In the genomic region with DNA sequence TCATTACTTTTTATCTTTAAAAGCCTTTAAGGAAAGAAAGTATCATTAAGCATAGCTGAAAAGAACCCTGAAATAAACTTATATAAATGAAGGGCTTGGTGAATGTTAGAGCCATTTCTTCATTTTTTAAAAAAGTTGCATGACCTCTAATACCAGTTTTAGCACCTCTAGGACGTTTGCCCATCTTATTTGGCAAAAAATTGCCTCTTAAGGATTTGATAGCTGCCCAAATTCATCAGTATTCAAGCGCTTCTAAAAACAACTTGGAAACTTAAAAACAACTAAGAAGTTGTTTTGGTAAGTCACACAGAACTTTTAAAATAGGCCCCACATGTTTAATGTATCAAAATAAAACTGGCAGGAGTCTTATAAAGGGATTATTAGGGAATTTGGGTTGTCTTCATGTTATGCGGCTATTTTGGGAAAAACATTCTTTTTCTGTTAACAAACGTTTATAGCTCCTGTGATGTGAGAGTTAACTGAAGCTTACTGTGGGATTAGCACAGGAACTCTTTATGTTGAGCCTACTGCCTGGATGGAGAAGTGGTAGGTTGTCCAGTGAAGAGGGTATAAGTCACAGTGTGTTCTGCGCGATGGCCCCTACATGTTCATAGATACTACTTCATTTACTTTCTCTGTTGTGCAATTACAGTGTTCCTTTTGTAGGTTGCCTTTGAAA, we compare ENCODE assay signal across 8 mouse cellular contexts. TPM values are rescaled to one million over a fixed set of nuclear protein-coding genes. Genes with fewer than 3 reads are reported as not detected.
DNase-seq lines count a peak whose midpoint lies in the region; ATAC-seq and TF ChIP-seq lines count a peak whose summit lies in the region.

No protein-coding gene starts in this region.

- WGBS in hindbrain, embryonic 15.5 days = 33% methylated on average over 6 of the region's 6 CpGs
- 28% methylated on average over 6 of the region's 6 CpGs for WGBS in midbrain, postnatal 0 days

- DNase-seq in layer of hippocampus, adult 2 months (ENCODE audit: low spot score in 2 of 2) = no peak
- DNase-seq in layer of hippocampus, postnatal 25 days (ENCODE audit: extremely low spot score in 1 of 2, low spot score in 1 of 2) = no peak
- no peak for DNase-seq in midbrain, postnatal 0 days (ENCODE audit: low spot score)
- no peak for DNase-seq in spleen, postnatal 4 days (ENCODE audit: low spot score in 2 of 2)
- DNase-seq in spleen, postnatal 10 days (ENCODE audit: low spot score in 2 of 2) = no peak
- no peak for DNase-seq in gastrocnemius, adult 8-10 months (ENCODE audit: low spot score in 2 of 2)

- H3K27ac ChIP-seq in layer of hippocampus, adult 2 months = peak overlapping the region; percentile 98
- H3K27ac ChIP-seq in cortical plate, adult 2 months (ENCODE audit: insufficient read depth, low read length) = no peak overlapping the region
- H3K27ac ChIP-seq in hindbrain, embryonic 15.5 days (replicated peaks) = no peak overlapping the region
- no peak overlapping the region for H3K27ac ChIP-seq in midbrain, postnatal 0 days (ENCODE audit: low read depth, low read length)

- peak overlapping the region; percentile 85 for H3K4me3 ChIP-seq in layer of hippocampus, adult 2 months
- peak overlapping the region; percentile 48 for H3K4me3 ChIP-seq in cortical plate, adult 2 months (ENCODE audit: insufficient read depth, low read length)
- peak overlapping the region; percentile 91 for H3K4me3 ChIP-seq in hindbrain, embryonic 15.5 days
- H3K4me3 ChIP-seq in midbrain, postnatal 0 days (ENCODE audit: low read depth, low read length) = peak overlapping the region; percentile 97

- no peak for TF ChIP-seq CTCF in layer of hippocampus, adult 2 months (conservative IDR thresholded peaks at IDR 0.05)
- no peak for TF ChIP-seq CTCF in cortical plate, adult 2 months (IDR thresholded peaks at IDR 0.05; ENCODE audit: extremely low read depth, insufficient read depth, low read length)
- no peak for TF ChIP-seq CTCF in midbrain, postnatal 0 days (IDR thresholded peaks at IDR 0.05)

- H3K4me1 ChIP-seq in cortical plate, adult 2 months (ENCODE audit: control insufficient read depth, insufficient read depth, low read length) = no peaks in the 10 kb centered on the region
- H3K4me1 ChIP-seq in hindbrain, embryonic 15.5 days (replicated peaks) = peaks cover 29% of the 10 kb centered on the region
- peaks cover 14% of the 10 kb centered on the region for H3K4me1 ChIP-seq in midbrain, postnatal 0 days (ENCODE audit: insufficient read depth, low read length)

- ATAC-seq in hindbrain, embryonic 15.5 days (ENCODE audit: low FRiP score, low read depth) = no peak
- no peak for ATAC-seq in midbrain, postnatal 0 days (ENCODE audit: low FRiP score)

- H3K27me3 ChIP-seq in hindbrain, embryonic 15.5 days = no peaks in the 10 kb centered on the region
- H3K27me3 ChIP-seq in midbrain, postnatal 0 days (ENCODE audit: insufficient read depth, low read length) = no peaks in the 10 kb centered on the region

- H3K9ac ChIP-seq in hindbrain, embryonic 15.5 days = peak overlapping the region; percentile 93
- H3K9ac ChIP-seq in midbrain, postnatal 0 days (replicated peaks; ENCODE audit: low read length, poor library complexity, severe bottlenecking) = 0 out of 2 replicates have a peak overlapping the region, but pooled peaks have one; percentile 19

- TF ChIP-seq POLR2A in cortical plate, adult 2 months (IDR thresholded peaks at IDR 0.05; ENCODE audit: extremely low read depth, insufficient read depth, low read length) = no peak

- H3K36me3 ChIP-seq in hindbrain, embryonic 15.5 days = no peaks in the 10 kb centered on the region
- H3K36me3 ChIP-seq in midbrain, postnatal 0 days (ENCODE audit: insufficient read depth, low read length) = no peaks in the 10 kb centered on the region

- H3K9me3 ChIP-seq in hindbrain, embryonic 15.5 days = no peaks in the 10 kb centered on the region
- H3K9me3 ChIP-seq in midbrain, postnatal 0 days (ENCODE audit: low read length) = no peaks in the 10 kb centered on the region

- H3K4me2 ChIP-seq in hindbrain, embryonic 15.5 days = peak overlapping the region; percentile 62
- H3K4me2 ChIP-seq in midbrain, postnatal 0 days (ENCODE audit: low read depth, low read length, poor library complexity, severe bottlenecking) = peak overlapping the region; percentile 56

RNA-seq across cellular contexts. Expression of gene Ppm1b, which starts 2.6 kb away (rescaled TPM):
- total RNA-seq in layer of hippocampus, adult 2 months (2021) = 100 to 1,000 TPM; 117 to 120 TPM
- total RNA-seq in layer of hippocampus, postnatal 25 days (2021) = 100 to 1,000 TPM; 126 to 129 TPM
- 91.4 and 95.5 TPM in 2 replicates for polyA plus RNA-seq in cortical plate, adult 2 months (2012; rRNA removed)
- polyA plus RNA-seq in hindbrain, embryonic 15.5 days (2015; fragmentation: Nextera tagmentation; extraction: Ambion mirVana) = 85.1 and 87.6 TPM in 2 replicates
- total RNA-seq in midbrain, postnatal 0 days (2014; rRNA removed) = 51.9 and 63.1 TPM in 2 replicates
- 52.9 and 54.7 TPM in 2 replicates for polyA plus RNA-seq in midbrain, postnatal 0 days (2015; fragmentation: Nextera tagmentation; extraction: Ambion mirVana)
- 100 to 1,000 TPM; 165 to 198 (median 183) TPM for total RNA-seq in gastrocnemius, adult 8-10 months (2022)
